ENCODE assay signal across 15 mouse cellular contexts in the genomic region with DNA sequence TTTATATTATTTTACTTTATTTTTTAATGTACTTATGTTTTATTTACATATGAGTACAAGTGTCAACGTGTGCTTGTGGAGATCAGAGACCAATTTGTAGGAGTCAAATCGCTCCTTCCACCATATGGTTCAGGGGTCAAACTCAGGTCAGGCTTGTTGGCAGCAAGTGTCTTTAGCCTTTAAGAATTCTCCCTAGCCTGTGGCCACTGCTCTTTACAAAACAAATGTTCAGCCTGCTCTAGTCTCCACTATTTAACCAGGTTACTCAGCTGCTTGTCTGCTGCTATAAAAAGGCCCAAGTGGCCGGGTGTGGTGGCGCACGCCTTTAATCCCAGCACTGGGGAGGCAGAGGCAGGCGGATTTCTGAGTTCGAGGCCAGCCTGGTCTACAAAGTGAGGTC.
"Had no signal": no experiment of that assay in that cellular context is flagged by ENCODE, and none has a peak within 500 bp of the region (broad histone marks: within the 10 kb centered on the region; RNA-seq: fewer than 3 reads in every experiment).

No protein-coding gene starts in this region.

- H3K9ac ChIP-seq: limb, embryonic 13.5 days; liver, embryonic 14.5 days had no signal

- H3K4me2 ChIP-seq: limb, embryonic 13.5 days had no signal

- DNase-seq: kidney, adult 11 months; kidney, adult 9 months; kidney, postnatal 36 days; layer of hippocampus, adult 9-11 months; layer of hippocampus, postnatal 36 days; lung, adult 18-20 months; lung, postnatal 4 days; right cerebral cortex, postnatal 25 days; thymus, postnatal 4 days had no signal

- H3K4me1 ChIP-seq: limb, embryonic 13.5 days; midbrain, embryonic 10.5 days had no signal

- H3K9me3 ChIP-seq: limb, embryonic 13.5 days; midbrain, embryonic 10.5 days had no signal

- H3K27me3 ChIP-seq: limb, embryonic 13.5 days had no signal

- H3K36me3 ChIP-seq: limb, embryonic 13.5 days; midbrain, embryonic 10.5 days had no signal

- ATAC-seq: lung, postnatal 0 days had no signal

- H3K4me3 ChIP-seq: limb, embryonic 13.5 days; midbrain, embryonic 10.5 days had no signal

- H3K27ac ChIP-seq: kidney, postnatal 0 days; limb, embryonic 13.5 days; liver, embryonic 14.5 days; midbrain, embryonic 10.5 days; stomach, postnatal 0 days had no signal
